Mouse (Mus musculus): ENCODE results near the gene Gm20696. TPM values are rescaled to one million over a fixed set of nuclear protein-coding genes. Genes with fewer than 3 reads are reported as not detected.
A peak's percentile ranks its signal among the peaks of the same experiment; 100 is the strongest.

The Gm20696 gene
- polyA plus RNA-seq, 1 experiment from 2014 or later = 3.4 TPM

GRCm38 (mm10) chr6:99541105-99541504 is 125.5 kb downstream of the Gm20696 start:
- Histone ChIP-seq H3K27ac (replicated peaks) (no peak overlapping the region), H3K27me3 (no peaks in the 10 kb centered on the region), H3K9ac (no peak overlapping the region), H3K4me2 (no peak overlapping the region), H3K4me3 (no peak overlapping the region), H3K9me3 (no peaks in the 10 kb centered on the region), H3K4me1 (replicated peaks) (no peaks in the 10 kb centered on the region), H3K36me3 (no peaks in the 10 kb centered on the region)
- no peak for ATAC-seq (ENCODE audit: low FRiP score, low read depth)
- WGBS = 52% methylated on average over 3 of the region's 3 CpGs

GRCm38 (mm10) chr6:99540653-99541052 is 125.9 kb downstream of the Gm20696 start:
- WGBS = 82% methylated on average over 6 of the region's 6 CpGs

DNA sequence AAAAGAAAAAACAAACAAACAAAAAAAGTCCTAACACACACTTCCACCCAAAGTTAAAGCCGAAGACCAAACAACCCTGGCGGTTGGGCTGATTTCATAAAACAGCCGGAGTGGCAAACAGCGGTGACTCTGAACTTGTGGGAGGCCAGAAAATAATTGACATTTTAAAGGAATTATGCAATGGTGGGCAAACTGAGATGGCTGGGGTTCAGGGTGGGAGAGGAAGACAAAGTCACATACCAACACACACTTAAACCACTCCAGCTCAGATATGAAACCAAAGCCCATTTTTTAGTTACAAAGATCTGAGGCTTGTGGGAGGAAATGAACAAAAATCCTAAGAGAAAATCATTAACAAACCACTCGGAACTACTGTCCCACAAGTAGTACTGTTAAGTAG is 126.5 kb downstream of the Gm20696 start:
- no peak for ATAC-seq (ENCODE audit: low FRiP score, low read depth)
- 84% methylated on average over 5 of the region's 5 CpGs for WGBS
- Histone ChIP-seq H3K27ac (replicated peaks) (no peak overlapping the region), H3K9ac (no peak overlapping the region), H3K36me3 (no peaks in the 10 kb centered on the region), H3K4me2 (no peak overlapping the region), H3K9me3 (no peaks in the 10 kb centered on the region), H3K4me1 (replicated peaks) (no peaks in the 10 kb centered on the region), H3K27me3 (no peaks in the 10 kb centered on the region), H3K4me3 (no peak overlapping the region)

More at GRCm38 (mm10) chr6:99540653-99541052, 125.9 kb downstream of the Gm20696 start:
- H3K9ac ChIP-seq = no peak overlapping the region
- ATAC-seq (ENCODE audit: low FRiP score, low read depth) = no peak
- H3K27me3 ChIP-seq = no peaks in the 10 kb centered on the region
- no peaks in the 10 kb centered on the region for H3K4me1 ChIP-seq (replicated peaks)
- no peaks in the 10 kb centered on the region for H3K36me3 ChIP-seq
- H3K4me3 ChIP-seq = no peak overlapping the region
- no peaks in the 10 kb centered on the region for H3K9me3 ChIP-seq
- no peak overlapping the region for H3K27ac ChIP-seq (replicated peaks)
- no peak overlapping the region for H3K4me2 ChIP-seq

DNA sequence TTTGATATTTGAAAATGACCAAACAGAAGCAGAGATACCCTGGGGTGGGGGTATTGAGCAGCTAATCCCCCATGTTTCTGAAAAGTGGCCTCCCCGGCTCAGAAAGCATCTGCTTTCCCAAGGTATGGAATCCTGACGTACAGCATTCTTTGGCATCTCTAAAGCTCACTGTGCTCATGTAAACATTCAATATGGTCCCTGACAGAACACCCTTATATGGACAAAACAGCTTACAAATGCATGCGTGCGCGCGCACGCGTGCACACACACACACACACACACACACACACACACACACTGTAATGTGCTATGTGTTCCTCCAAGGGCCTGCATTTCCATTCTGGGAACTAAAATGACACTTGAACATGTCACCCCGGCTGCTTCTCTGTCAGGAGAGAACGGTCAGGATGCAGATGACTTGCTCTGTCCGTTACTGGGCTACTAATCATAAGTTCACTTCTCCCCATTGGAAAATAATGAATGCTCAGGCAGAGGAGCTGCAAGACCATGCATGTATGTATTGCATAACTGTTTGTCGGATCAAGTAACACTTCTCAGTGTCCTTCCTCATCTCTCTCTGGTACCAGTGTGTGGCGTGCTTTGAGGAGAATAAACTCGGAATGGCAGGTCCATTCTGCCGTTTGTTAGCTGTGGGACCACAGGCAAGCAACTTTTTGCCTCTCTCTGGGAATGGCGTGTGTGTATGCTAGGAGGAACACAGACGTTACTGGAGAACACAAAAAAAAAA is 128.2 kb downstream of the Gm20696 start:
- Histone ChIP-seq H3K4me2 (no peak overlapping the region), H3K27ac (replicated peaks) (no peak overlapping the region), H3K4me1 (replicated peaks) (no peaks in the 10 kb centered on the region), H3K36me3 (no peaks in the 10 kb centered on the region), H3K27me3 (no peaks in the 10 kb centered on the region), H3K9me3 (no peaks in the 10 kb centered on the region), H3K4me3 (no peak overlapping the region), H3K9ac (no peak overlapping the region)
- WGBS = 89% methylated on average over 17 of the region's 17 CpGs
- ATAC-seq (ENCODE audit: low FRiP score, low read depth) = no peak

- Histone ChIP-seq H3K4me3 (no peak overlapping the region), H3K9ac (no peak overlapping the region), H3K4me2 (no peak overlapping the region), H3K4me1 (replicated peaks) (no peaks in the 10 kb centered on the region), H3K36me3 (no peaks in the 10 kb centered on the region), H3K27ac (replicated peaks) (no peak overlapping the region), H3K9me3 (no peaks in the 10 kb centered on the region), H3K27me3 (no peaks in the 10 kb centered on the region)
- 51% methylated on average over 5 of the region's 5 CpGs for WGBS
- no peak for ATAC-seq (ENCODE audit: low FRiP score, low read depth)
These were observed 132.3 kb downstream of the Gm20696 start for GRCm38 (mm10) chr6:99534211-99534745.

GRCm38 (mm10) chr6:99532458-99532857 is 134.1 kb downstream of the Gm20696 start:
- 94% methylated on average over 4 of the region's 4 CpGs for WGBS
- H3K36me3 ChIP-seq = 0 out of 2 replicates have a peak, but pooled peaks cover under 1% of the 10 kb centered on the region

GRCm38 (mm10) chr6:99528972-99529371 is 137.6 kb downstream of the Gm20696 start:
- Histone ChIP-seq H3K27ac (replicated peaks) (no peak overlapping the region), H3K4me3 (no peak overlapping the region), H3K9me3 (no peaks in the 10 kb centered on the region), H3K4me2 (no peak overlapping the region), H3K4me1 (replicated peaks) (peaks cover 2% of the 10 kb centered on the region; the same call in 1 of the 2 replicates), H3K9ac (no peak overlapping the region), H3K27me3 (no peaks in the 10 kb centered on the region), H3K36me3 (0 out of 2 replicates have a peak, but pooled peaks cover 3% of the 10 kb centered on the region)
- 74% methylated on average over 2 of the region's 2 CpGs for WGBS
- no peak for ATAC-seq (ENCODE audit: low FRiP score, low read depth)

More at GRCm38 (mm10) chr6:99532458-99532857, 134.1 kb downstream of the Gm20696 start:
- Histone ChIP-seq H3K9me3 (no peaks in the 10 kb centered on the region), H3K4me1 (replicated peaks) (no peaks in the 10 kb centered on the region), H3K27me3 (no peaks in the 10 kb centered on the region), H3K9ac (no peak overlapping the region), H3K27ac (replicated peaks) (no peak overlapping the region), H3K4me2 (no peak overlapping the region), H3K4me3 (no peak overlapping the region)
- ATAC-seq (ENCODE audit: low FRiP score, low read depth) = no peak

DNA sequence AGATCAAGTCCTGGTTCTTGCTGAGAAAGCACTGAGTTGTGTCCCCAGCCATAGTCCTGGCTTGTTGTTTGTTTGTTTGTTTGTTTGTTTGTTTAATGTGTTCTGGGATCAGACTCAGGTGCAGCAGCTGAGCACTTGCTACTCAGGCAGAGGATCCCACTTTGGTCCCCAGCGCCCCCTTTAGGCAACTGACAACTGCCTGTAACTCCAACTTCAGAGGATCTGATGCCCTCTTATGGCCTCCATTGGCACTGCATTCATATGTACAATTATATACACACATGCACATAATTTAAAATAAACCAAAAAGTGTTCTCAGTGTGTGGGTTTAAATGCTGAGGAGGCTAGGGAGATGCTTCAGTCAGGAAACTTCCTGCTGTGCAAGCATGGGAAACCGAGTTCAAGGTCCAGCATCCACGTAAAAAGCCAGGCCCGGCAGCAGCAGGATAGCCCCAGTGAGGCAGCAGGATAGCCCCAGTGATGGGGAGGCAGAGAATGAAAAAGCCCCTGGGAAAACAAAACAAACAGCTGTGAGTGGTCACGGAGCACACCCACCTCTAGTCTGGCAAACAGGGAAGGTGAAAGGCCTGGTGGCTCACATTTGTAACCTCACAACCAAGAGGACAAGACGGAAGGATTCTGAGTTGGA is 139.0 kb downstream of the Gm20696 start:
- WGBS = 94% methylated on average over 6 of the region's 6 CpGs

DNA sequence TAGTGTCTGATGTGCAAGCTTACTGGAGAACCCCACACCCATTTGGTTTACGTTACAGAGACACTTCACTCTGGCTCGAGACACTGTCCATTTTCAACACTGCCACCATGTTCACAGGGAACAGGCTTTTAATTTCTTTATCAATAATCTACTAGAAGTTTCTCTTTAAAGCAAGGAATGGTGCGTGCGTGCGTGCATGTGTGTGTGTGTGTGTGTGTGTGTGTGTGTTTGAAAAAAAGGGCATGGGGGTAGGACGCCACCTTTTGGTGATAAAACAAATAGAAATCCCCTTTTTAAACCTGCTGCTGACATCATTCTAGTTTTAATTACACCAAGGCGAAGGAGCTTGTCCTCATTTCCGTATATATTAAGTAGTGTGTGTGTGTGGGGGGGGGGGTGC is 141.2 kb downstream of the Gm20696 start:
- H3K9ac ChIP-seq = no peak overlapping the region
- 47% methylated on average over 8 of the region's 8 CpGs for WGBS
- ATAC-seq (ENCODE audit: low FRiP score, low read depth) = no peak

More for the DNA sequence above, 139.0 kb downstream of the Gm20696 start:
- ATAC-seq (ENCODE audit: low FRiP score, low read depth) = no peak
- Histone ChIP-seq H3K27me3 (no peaks in the 10 kb centered on the region), H3K9ac (no peak overlapping the region), H3K27ac (replicated peaks) (no peak overlapping the region), H3K9me3 (no peaks in the 10 kb centered on the region), H3K36me3 (0 out of 2 replicates have a peak, but pooled peaks cover 3% of the 10 kb centered on the region), H3K4me3 (no peak overlapping the region), H3K4me2 (no peak overlapping the region), H3K4me1 (replicated peaks) (peaks cover 9% of the 10 kb centered on the region; the same call in 1 of the 2 replicates)

GRCm38 (mm10) chr6:99523679-99524370 is 142.8 kb downstream of the Gm20696 start:
- Histone ChIP-seq H3K9me3 (no peaks in the 10 kb centered on the region), H3K27ac (replicated peaks) (peak overlapping the region; percentile 100), H3K4me1 (replicated peaks) (peaks cover 34% of the 10 kb centered on the region), H3K4me2 (peak overlapping the region; percentile 99), H3K4me3 (peak overlapping the region; percentile 94), H3K27me3 (no peaks in the 10 kb centered on the region), H3K9ac (peak overlapping the region; percentile 91), H3K36me3 (0 out of 2 replicates have a peak, but pooled peaks cover 3% of the 10 kb centered on the region)
- 24% methylated on average over 10 of the region's 10 CpGs for WGBS
- ATAC-seq (ENCODE audit: low FRiP score, low read depth) = no peak

More for the DNA sequence above, 141.2 kb downstream of the Gm20696 start:
- no peaks in the 10 kb centered on the region for H3K27me3 ChIP-seq
- H3K4me1 ChIP-seq (replicated peaks) = peaks cover 27% of the 10 kb centered on the region
- H3K4me2 ChIP-seq = peak overlapping the region; percentile 24; the same call in 1 of the 2 replicates
- H3K36me3 ChIP-seq = 0 out of 2 replicates have a peak, but pooled peaks cover 3% of the 10 kb centered on the region
- no peaks in the 10 kb centered on the region for H3K9me3 ChIP-seq
- H3K27ac ChIP-seq (replicated peaks) = no peak overlapping the region
- H3K4me3 ChIP-seq = no peak overlapping the region

DNA sequence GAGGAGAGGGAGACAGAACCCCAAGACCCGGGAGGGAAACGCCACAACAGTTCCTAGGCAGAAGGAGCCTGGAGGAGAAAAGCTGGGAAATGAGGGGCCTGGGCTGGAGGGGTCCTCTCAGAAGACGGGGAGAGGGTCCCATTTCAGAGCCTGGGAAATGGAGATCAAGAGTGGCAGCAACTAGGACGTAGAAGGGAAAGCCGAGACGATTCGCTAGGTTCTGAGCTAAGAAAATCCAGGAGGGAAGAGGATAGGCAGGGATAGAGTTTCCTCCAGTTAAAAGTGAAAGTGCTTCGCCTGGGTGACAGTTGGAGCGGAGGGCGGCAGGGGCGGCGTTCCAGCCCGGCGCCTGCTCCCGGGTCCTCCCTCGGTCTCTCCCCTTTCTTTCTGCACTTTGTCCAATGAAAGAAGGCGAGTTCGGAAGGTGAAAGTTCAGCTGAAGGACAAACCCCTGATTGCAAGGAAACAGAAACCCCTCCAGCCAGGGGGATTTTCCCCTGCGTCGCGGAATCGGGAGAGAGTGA is 143.4 kb downstream of the Gm20696 start:
- Histone ChIP-seq H3K9ac (peak overlapping the region; percentile 91), H3K27ac (replicated peaks) (peak overlapping the region; percentile 100), H3K4me2 (peak overlapping the region; percentile 99), H3K36me3 (0 out of 2 replicates have a peak, but pooled peaks cover 3% of the 10 kb centered on the region), H3K9me3 (no peaks in the 10 kb centered on the region), H3K27me3 (no peaks in the 10 kb centered on the region), H3K4me3 (peak overlapping the region; percentile 94), H3K4me1 (replicated peaks) (peaks cover 34% of the 10 kb centered on the region)
- WGBS = under 1% methylated on average over 22 of the region's 22 CpGs
- ATAC-seq (ENCODE audit: low FRiP score, low read depth) = peak; percentile 55

All from hindbrain, embryonic 15.5 days (tissue).